Mouse (Mus musculus) neural tube, embryonic 12.5 days (tissue): ENCODE data around the gene Rab4a. TPM values are rescaled to one million over a fixed set of nuclear protein-coding genes. Genes with fewer than 3 reads are reported as not detected.

Experiments used
- ATAC-seq: fragments of 200-750 bp; cut with Nextera tagmentation; 2 replicates; pipeline ENCODE4 v1.8.0; 2017; ENCODE audit warnings: low read depth, mild to moderate bottlenecking, moderate TSS enrichment, moderate library complexity; ENCODE audit not compliant: low FRiP score
- H3K27ac ChIP-seq: fragments of 300-500 bp; sonication (generic); 2 replicates; pipeline ENCODE4 v1.5.1; 2016
- H3K27me3 ChIP-seq: fragments of 300-500 bp; sonication (generic); replicated peaks from 2 replicates; pipeline ENCODE4 v1.6.1; 2016; ENCODE audit warnings: mild to moderate bottlenecking
- H3K36me3 ChIP-seq: fragments of 300-500 bp; sonication (generic); 2 replicates; pipeline ENCODE4 v1.6.1; 2016; ENCODE audit warnings: mild to moderate bottlenecking
- H3K4me1 ChIP-seq: fragments of 300-500 bp; sonication (generic); 2 replicates; pipeline ENCODE4 v1.6.1; 2016
- H3K4me2 ChIP-seq: fragments of 300-500 bp; sonication (generic); replicated peaks from 2 replicates; pipeline ENCODE4 v1.6.1; 2016; ENCODE audit warnings: mild to moderate bottlenecking
- H3K4me3 ChIP-seq: fragments of 300-500 bp; sonication (generic); 2 replicates; pipeline ENCODE4 v1.5.1; 2016
- H3K9ac ChIP-seq: fragments of 300-500 bp; sonication (generic); 2 replicates; pipeline ENCODE4 v1.6.1; 2016; ENCODE audit warnings: mild to moderate bottlenecking
- H3K9me3 ChIP-seq: fragments of 300-500 bp; sonication (generic); 2 replicates; pipeline ENCODE4 v1.6.1; 2016; ENCODE audit warnings: mild to moderate bottlenecking
- WGBS: fragments of 180-500 bp; shearing (Covaris S2); methylation state at CpG from one replicate; pipeline ENCODE4 v1.1.7; 2016; 5-methylcytosine and 5-hydroxymethylcytosine counted together
- polyA plus RNA-seq: library from polyadenylated mRNA; unstranded; fragments of >200 nt; fragmentation: Nextera tagmentation; extraction: Ambion mirVana; gene quantifications from 2 replicates; pipeline ENCODE4 v1.2.1, GENCODE M21; 2016

Rab4a gene
- polyA plus RNA-seq, 1 experiment from 2014 or later = 73.0 TPM

DNA sequence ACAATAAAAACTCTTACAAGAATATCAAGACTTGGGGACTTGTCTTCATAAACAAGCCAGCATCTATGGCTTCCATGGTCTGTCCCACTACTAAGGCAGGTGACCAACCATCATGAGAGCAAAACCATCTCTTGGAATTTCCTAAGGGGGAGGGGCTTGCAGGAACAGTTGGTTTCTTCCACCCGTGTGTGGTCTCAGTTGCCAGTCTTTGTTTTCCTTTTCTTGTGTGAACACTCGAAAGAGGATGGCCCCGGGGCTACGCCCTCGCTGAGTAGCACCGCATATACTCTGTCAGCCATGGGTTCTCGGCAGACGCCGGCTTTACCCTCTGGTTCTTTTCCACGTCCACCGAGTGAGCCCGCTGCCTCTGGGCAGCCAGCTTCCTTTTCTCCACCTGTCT lies 36.3 kb downstream of the Rab4a start:
- no peak overlapping the region for H3K9ac ChIP-seq

DNA sequence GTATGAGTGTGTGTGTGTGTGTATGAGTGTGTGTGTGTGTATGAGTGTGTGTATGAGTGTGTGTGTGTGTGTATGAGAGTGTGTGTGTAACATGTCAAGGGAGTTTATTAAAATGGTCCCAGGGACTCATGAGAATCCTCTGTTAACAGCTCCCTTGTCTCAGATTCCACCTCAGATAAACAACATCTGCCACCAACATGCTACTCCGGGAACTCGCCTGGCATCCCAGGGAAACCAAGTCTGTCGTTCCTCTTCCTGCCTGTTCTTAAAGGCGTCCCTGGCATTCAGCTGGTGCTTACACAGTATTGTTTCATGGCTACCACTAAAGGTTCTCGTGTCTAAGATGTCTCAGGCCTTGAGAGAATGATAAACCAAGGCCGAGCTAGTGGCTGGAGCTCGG lies 38.6 kb downstream of the Rab4a start:
- Histone ChIP-seq H3K9me3 (no peaks in the 10 kb centered on the region), H3K27ac (no peak overlapping the region), H3K9ac (no peak overlapping the region), H3K36me3 (peaks cover 3% of the 10 kb centered on the region; the same call in 1 of the 2 replicates), H3K4me2 (no peak overlapping the region), H3K4me1 (no peaks in the 10 kb centered on the region), H3K4me3 (no peak overlapping the region), H3K27me3 (no peaks in the 10 kb centered on the region)
- WGBS = 81% methylated on average over 7 of the region's 7 CpGs
- no peak for ATAC-seq

More for the DNA sequence above, 36.3 kb downstream of the Rab4a start:
- Histone ChIP-seq H3K4me3 (no peak overlapping the region), H3K27me3 (no peaks in the 10 kb centered on the region), H3K36me3 (peaks cover 3% of the 10 kb centered on the region; the same call in 1 of the 2 replicates), H3K27ac (no peak overlapping the region), H3K9me3 (no peaks in the 10 kb centered on the region), H3K4me2 (no peak overlapping the region), H3K4me1 (no peaks in the 10 kb centered on the region)
- 93% methylated on average over 12 of the region's 12 CpGs for WGBS
- ATAC-seq = no peak

- no peaks in the 10 kb centered on the region for H3K9me3 ChIP-seq
- no peak overlapping the region for H3K27ac ChIP-seq
- H3K27me3 ChIP-seq = no peaks in the 10 kb centered on the region
- H3K4me3 ChIP-seq = no peak overlapping the region
- H3K9ac ChIP-seq = no peak overlapping the region
- H3K4me1 ChIP-seq = no peaks in the 10 kb centered on the region
- ATAC-seq = no peak
- H3K4me2 ChIP-seq = no peak overlapping the region
- peaks cover 3% of the 10 kb centered on the region; the same call in 1 of the 2 replicates for H3K36me3 ChIP-seq
- 88% methylated on average over 13 of the region's 13 CpGs for WGBS
Observed at GRCm38 (mm10) chr8:123845114-123845513, 39.3 kb downstream of the Rab4a start.

GRCm38 (mm10) chr8:123845991-123846390 lies 40.2 kb downstream of the Rab4a start:
- no peaks in the 10 kb centered on the region for H3K4me1 ChIP-seq
- no peaks in the 10 kb centered on the region for H3K9me3 ChIP-seq
- H3K4me2 ChIP-seq = no peak overlapping the region
- H3K27me3 ChIP-seq = no peaks in the 10 kb centered on the region
- no peak overlapping the region for H3K27ac ChIP-seq
- H3K36me3 ChIP-seq = peaks cover 3% of the 10 kb centered on the region; the same call in 1 of the 2 replicates
- H3K4me3 ChIP-seq = no peak overlapping the region
- H3K9ac ChIP-seq = no peak overlapping the region
- ATAC-seq = no peak
- 93% methylated on average over 10 of the region's 10 CpGs for WGBS

DNA sequence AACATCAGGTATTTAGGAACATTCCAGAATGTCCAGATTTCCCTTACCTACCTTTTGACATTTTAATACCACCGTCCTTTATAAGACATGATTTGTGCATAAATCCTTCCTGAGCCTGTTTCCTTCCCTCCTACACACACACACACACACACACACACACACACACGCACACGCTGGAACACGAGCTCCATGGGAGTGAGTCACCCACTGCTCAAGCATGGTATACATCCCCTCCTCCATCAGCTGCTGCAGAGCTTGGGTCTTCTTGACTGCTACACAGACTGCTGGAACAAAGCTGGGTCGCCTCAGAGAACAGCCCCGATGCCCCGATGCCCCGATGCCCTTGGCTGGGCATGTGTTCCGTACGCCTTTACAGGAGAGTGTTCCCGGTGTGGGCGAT lies 40.7 kb downstream of the Rab4a start:
- no peak overlapping the region for H3K27ac ChIP-seq
- H3K9me3 ChIP-seq = no peaks in the 10 kb centered on the region
- no peaks in the 10 kb centered on the region for H3K36me3 ChIP-seq
- H3K4me1 ChIP-seq = 0 out of 2 replicates have a peak, but pooled peaks cover 3% of the 10 kb centered on the region
- H3K27me3 ChIP-seq = no peaks in the 10 kb centered on the region
- no peak overlapping the region for H3K4me2 ChIP-seq
- no peak for ATAC-seq
- WGBS = 95% methylated on average over 12 of the region's 12 CpGs
- no peak overlapping the region for H3K4me3 ChIP-seq
- H3K9ac ChIP-seq = no peak overlapping the region

DNA sequence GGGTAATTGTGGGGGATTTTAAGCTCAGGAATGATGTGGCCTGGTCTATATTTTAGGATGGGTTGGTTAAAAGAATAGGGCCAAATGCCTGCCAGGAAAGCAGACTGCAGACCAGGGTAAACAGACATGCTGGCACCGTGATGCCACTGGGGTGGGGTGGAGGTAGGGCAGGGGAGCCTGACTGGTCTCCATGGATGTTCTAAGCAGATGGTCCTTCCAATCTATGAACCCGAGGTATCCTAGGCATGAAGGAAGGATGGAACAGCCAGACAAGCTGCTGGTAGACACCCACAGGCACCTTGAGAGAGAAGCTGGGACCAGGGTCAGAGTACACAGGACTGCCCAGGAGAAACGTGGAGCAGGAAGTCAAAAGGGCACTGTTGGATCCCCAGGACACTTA lies 41.8 kb downstream of the Rab4a start:
- Histone ChIP-seq H3K9ac (no peak overlapping the region), H3K4me1 (0 out of 2 replicates have a peak, but pooled peaks cover 8% of the 10 kb centered on the region), H3K36me3 (no peaks in the 10 kb centered on the region), H3K9me3 (no peaks in the 10 kb centered on the region), H3K4me3 (no peak overlapping the region), H3K4me2 (no peak overlapping the region), H3K27ac (no peak overlapping the region), H3K27me3 (no peaks in the 10 kb centered on the region)
- ATAC-seq = no peak
- WGBS = 60% methylated on average over 3 of the region's 3 CpGs

- no peak overlapping the region for H3K27ac ChIP-seq
- no peak for ATAC-seq
- 85% methylated on average over 4 of the region's 4 CpGs for WGBS
- no peaks in the 10 kb centered on the region for H3K27me3 ChIP-seq
- no peaks in the 10 kb centered on the region for H3K36me3 ChIP-seq
- no peak overlapping the region for H3K4me3 ChIP-seq
- no peaks in the 10 kb centered on the region for H3K9me3 ChIP-seq
- no peak overlapping the region for H3K9ac ChIP-seq
- 0 out of 2 replicates have a peak, but pooled peaks cover 8% of the 10 kb centered on the region for H3K4me1 ChIP-seq
- H3K4me2 ChIP-seq = no peak overlapping the region
Observed at GRCm38 (mm10) chr8:123849352-123849751, 43.6 kb downstream of the Rab4a start.

- Histone ChIP-seq H3K4me2 (no peak overlapping the region), H3K9me3 (no peaks in the 10 kb centered on the region), H3K4me1 (0 out of 2 replicates have a peak, but pooled peaks cover 8% of the 10 kb centered on the region), H3K27ac (no peak overlapping the region), H3K4me3 (no peak overlapping the region), H3K36me3 (no peaks in the 10 kb centered on the region), H3K27me3 (no peaks in the 10 kb centered on the region), H3K9ac (no peak overlapping the region)
- WGBS = 39% methylated on average over 5 of the region's 5 CpGs
- no peak for ATAC-seq
Observed at GRCm38 (mm10) chr8:123851590-123851989, 45.8 kb downstream of the Rab4a start.

DNA sequence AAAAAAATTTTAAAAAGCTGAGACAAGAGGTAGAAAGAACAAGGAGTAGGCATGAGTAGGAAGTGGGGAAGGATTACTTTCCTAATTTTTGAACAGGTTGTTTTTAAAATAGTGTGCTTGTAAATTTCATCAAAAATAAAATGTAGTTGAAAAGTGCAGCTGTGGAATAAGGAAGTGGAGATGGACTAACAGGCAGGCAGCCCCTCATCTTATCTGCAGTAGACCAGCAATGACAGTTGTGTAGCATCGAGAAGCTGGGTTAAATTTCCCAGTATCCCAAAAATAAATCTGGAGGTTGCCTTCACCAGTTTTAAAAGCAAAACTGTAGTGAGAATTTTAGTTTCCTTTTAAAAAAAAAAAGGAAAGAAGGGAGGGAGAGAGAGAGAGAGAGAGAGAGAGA lies 48.5 kb downstream of the Rab4a start:
- no peak overlapping the region for H3K9ac ChIP-seq
- no peak overlapping the region for H3K4me2 ChIP-seq
- H3K36me3 ChIP-seq = no peaks in the 10 kb centered on the region
- WGBS = 86% methylated on average over 1 of the region's 1 CpGs
- ATAC-seq = no peak
- H3K4me1 ChIP-seq = peaks cover 17% of the 10 kb centered on the region
- no peak overlapping the region for H3K4me3 ChIP-seq
- H3K9me3 ChIP-seq = no peaks in the 10 kb centered on the region
- H3K27me3 ChIP-seq = no peaks in the 10 kb centered on the region
- H3K27ac ChIP-seq = no peak overlapping the region

DNA sequence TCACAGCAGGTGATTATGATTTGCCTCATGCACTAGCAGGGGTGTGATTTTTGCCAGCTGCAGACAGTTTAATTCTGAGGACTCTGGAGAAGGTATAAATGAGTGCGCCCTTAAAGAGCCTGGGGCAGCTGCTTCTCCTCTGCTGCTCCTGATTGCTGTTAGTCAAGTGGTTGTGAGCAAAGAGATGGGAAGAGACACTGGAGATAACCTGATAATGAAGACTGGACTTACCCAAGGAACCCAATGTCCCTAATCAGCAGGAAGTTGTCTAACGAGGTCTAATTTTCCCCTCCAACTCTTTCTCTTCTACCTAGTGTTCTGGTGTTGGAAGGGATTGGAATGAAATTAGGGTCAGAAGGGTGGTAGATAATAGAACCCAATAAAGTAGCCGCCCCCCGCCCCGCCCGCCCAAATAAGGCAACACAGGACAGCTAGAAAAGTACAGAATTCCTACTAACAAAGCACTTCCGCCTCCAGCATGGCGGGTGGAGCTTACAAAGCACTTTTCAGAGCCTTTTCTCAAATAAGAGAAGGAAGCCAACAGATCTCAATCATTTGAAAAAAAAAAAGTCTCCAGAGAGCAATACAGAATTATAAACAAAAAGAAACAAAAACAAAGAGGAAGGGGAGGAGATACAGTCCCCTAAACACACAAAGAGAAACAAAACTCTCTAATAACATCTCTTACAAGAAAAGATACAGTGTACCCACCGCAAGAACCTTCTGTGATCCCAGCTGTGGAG lies 49.1 kb downstream of the Rab4a start:
- ATAC-seq = no peak
- Histone ChIP-seq H3K36me3 (no peaks in the 10 kb centered on the region), H3K27ac (no peak overlapping the region), H3K4me1 (peaks cover 17% of the 10 kb centered on the region), H3K9me3 (no peaks in the 10 kb centered on the region), H3K4me2 (no peak overlapping the region), H3K9ac (no peak overlapping the region), H3K27me3 (no peaks in the 10 kb centered on the region), H3K4me3 (no peak overlapping the region)
- 86% methylated on average over 9 of the region's 9 CpGs for WGBS

GRCm38 (mm10) chr8:123857361-123857760 lies 51.6 kb downstream of the Rab4a start:
- Histone ChIP-seq H3K27me3 (peaks cover 11% of the 10 kb centered on the region; the same call in 1 of the 2 replicates), H3K4me1 (peaks cover 9% of the 10 kb centered on the region), H3K36me3 (no peaks in the 10 kb centered on the region), H3K4me3 (no peak overlapping the region), H3K4me2 (peak overlapping the region; percentile 81; the same call in 1 of the 2 replicates), H3K27ac (no peak overlapping the region), H3K9me3 (no peaks in the 10 kb centered on the region), H3K9ac (no peak overlapping the region)
- ATAC-seq = no peak
- 70% methylated on average over 3 of the region's 3 CpGs for WGBS

- Histone ChIP-seq H3K4me2 (peak overlapping the region; percentile 81), H3K9me3 (no peaks in the 10 kb centered on the region), H3K9ac (peak overlapping the region; percentile 79), H3K4me3 (peak overlapping the region; percentile 90), H3K27me3 (peaks cover 17% of the 10 kb centered on the region), H3K36me3 (no peaks in the 10 kb centered on the region), H3K27ac (no peak overlapping the region), H3K4me1 (peaks cover 9% of the 10 kb centered on the region)
- ATAC-seq = peak; percentile 27; the same call in 1 of the 2 replicates
- WGBS = under 1% methylated on average over 17 of the region's 17 CpGs
Observed at GRCm38 (mm10) chr8:123858574-123858940, 52.8 kb downstream of the Rab4a start.
